Mouse (Mus musculus): ENCODE results near the gene Mrpl21.

DNA sequence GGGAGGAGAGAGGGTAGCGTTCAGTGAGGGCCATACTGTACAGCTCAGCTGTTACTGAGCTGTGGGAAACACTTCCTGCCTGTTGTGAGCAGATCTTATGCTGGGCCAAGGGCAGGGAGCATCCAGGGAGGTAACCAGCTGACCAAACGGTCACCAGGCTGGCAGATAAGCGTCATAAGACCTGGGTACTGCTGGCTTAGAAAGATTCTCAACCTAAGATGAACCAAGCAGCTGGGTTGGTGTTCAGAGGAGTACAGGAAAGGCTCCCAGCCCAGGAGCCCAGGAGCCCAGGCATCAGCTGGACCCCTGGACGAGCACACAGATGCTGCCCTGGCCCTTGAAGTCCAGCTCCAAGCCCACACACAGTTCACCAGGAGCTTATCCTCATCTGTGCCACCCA, 15.4 kb upstream of the Mrpl21 start:
- TF ChIP-seq CTCF (IDR thresholded peaks at IDR 0.05; ENCODE audit: low read depth) (no peak), EP300 (optimal IDR thresholded peaks at IDR 0.05) (no peak)

Measured in stomach, postnatal 0 days (tissue).